Mouse (Mus musculus) gastrocnemius, adult 2 months (tissue): ENCODE results near the gene Fam133b. TPM values are rescaled to one million over a fixed set of nuclear protein-coding genes. Genes with fewer than 3 reads are reported as not detected.

ENCODE experiments used
- DNase-seq: peaks from one replicate; pipeline ENCODE4 v3.0.0; 2022
- H3K27ac ChIP-seq: fragments of 200-600 bp; 2 replicates; pipeline ENCODE4 v1.8.1; 2022; ENCODE audit warnings: mild to moderate bottlenecking
- H3K4me3 ChIP-seq: fragments of 200-600 bp; 2 replicates; pipeline ENCODE4 v1.8.1; 2022; ENCODE audit warnings: mild to moderate bottlenecking, moderate library complexity
- CTCF ChIP-seq: fragments of 200-600 bp; IDR thresholded peaks from 2 replicates; pipeline ENCODE4 v1.8.1; 2022; ENCODE audit warnings: antibody characterized with exemption, mild to moderate bottlenecking, moderate library complexity
- intact Hi-C: fragments of 180-260 bp; cut with DNase I; formaldehyde crosslinking; loops from one replicate; pipeline ENCODE4 v1.15.1; 2025
- long read RNA-seq, 2 experiments: library from polyadenylated mRNA; stranded (forward); transcript quantifications; one replicate each; pipeline ENCODE4 v2.0.0; 2021
- total RNA-seq, 2 experiments: library from RNA; stranded (reverse); gene quantifications; 2 replicates each; pipeline ENCODE4 v1.2.3; 2021

Fam133b gene
- 10 to 100 TPM; 14.5 to 15.7 TPM for total RNA-seq
- long read RNA-seq, experiment 1, transcript Fam133b-201 (11 exons, 1,491 nt), result major isoform, 11 of 13 reads
- long read RNA-seq, experiment 1, partial matches to known transcripts, result 0 of 13 reads
- long read RNA-seq, experiment 1, other reads (novel, unspliced or antisense), result 2 of 13 reads
- long read RNA-seq, experiment 2, transcript Fam133b-201 (11 exons, 1,491 nt), result major isoform, 6 of 12 reads
- long read RNA-seq, experiment 2, partial matches to known transcripts, result 2 of 12 reads
- long read RNA-seq, experiment 2, other reads (novel, unspliced or antisense), result 3 of 12 reads

DNA sequence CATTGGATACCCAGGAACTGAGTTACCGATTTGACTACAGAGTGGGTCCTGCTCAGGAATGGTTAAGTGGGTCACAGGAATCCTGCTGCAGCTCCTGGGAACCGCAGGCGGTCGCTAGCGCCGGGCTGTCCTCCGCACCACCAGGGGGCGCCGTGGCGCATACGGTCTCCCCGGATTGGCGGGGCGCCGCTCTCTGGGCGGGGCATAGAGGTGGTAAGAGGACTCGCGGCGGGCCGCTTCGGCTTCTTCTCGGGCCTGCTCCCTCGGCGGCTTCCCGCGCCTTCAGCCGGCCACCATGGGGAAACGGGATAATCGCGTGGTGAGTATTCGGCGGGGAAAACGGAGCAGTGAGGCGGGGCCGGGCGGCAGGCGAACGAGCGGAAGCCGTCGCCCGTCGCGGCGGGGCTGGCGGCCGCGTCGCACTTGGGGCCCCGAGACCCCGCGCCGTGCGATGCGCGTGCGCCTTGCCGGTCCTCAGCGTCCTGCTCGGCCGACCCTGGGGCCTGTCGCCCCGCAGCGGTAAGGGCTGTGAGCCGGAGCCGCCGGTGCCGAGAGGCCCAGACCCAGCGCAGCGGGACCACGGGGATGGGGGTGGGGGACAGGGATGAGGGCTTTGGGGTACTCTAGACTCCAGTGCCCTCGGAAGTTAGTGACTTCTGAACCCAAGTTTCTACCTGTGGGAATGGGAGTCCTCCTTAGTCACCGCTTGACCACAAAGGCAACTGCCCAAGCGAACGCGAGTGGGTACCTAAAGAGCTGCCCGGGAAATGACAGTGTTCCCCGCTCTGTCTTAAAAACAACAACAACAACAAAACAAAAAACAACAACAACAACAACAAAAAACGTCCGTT lies at the start of gene Fam133b:
Gene Fam133b (plus strand): TSS at position 205 of the 851 bp plus-strand sequence.
- intact Hi-C loops, result loop anchor here (10.0 kb wide), 1 partner anchor 399 kb away; no protein-coding TSS in a partner anchor
- Histone ChIP-seq H3K27ac (peak within 1 kb of the TSS; percentile 97), H3K4me3 (peak within 1 kb of the TSS; percentile 99)
- TF ChIP-seq CTCF, result no peak; the same call in 1 of the 2 replicates
- peak; percentile 98 for DNase-seq

DNA sequence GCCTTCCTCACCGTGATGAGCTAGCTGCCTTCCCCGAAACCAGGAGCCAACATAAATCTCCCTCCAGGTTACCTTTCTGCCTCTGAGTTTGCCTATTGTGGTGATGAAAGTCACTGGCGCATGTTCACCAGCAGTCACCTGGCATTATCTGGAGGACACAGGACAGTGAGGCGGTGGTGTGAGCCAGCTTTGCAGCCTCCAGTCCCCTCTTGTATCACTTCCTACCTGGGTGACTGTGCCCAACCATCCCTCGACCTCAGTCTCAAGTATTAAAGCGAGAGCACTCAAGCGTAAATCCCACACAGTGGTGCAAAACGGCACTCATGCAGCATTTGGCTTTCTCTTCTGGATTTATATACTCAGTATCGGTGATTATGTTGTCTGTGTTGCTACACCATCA lies 49.7 kb upstream of the Fam133b start:
- no peak for DNase-seq
- TF ChIP-seq CTCF, result no peak
- H3K27ac ChIP-seq, result no peak overlapping the region
- intact Hi-C loops, result no loop called here
- H3K4me3 ChIP-seq, result no peak overlapping the region

DNA sequence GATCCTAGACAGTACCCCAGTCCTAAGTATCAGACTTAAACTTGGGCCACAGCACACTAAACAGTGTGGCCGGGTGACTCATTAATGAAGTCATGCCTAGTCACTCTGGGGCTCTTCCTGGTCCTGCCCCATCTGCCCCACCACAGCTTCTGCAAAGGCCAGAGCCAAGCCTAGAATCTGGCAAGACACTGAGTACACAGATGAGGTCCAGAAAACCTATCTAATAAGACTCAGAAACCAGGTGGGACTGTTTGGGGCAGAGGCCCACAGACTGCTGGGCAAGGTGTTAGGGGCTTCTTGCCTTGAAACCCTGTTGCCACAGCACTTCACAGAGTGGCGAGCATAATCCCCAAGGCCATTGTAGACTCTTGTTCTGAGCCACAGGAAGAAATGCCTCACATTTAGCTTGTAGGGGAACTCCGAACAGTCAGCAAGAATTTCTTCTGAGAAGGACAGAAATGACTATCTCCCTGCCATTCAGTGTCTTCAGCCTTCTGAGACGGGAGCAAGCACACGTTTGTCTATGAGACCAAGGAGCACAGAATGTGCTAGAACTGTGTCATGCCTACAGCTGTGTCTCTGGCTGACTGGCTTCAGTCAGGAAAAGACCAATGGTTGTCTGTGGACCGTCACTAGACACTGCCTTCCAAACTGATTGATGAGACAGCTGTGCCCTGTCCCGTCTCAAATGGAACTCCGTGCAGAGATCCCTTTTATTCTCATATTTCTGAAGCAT lies 49.0 kb upstream of the Fam133b start:
- DNase-seq, result no peak
- intact Hi-C loops, result no loop called here
- H3K4me3 ChIP-seq, result no peak overlapping the region
- no peak overlapping the region for H3K27ac ChIP-seq
- no peak for TF ChIP-seq CTCF

DNA sequence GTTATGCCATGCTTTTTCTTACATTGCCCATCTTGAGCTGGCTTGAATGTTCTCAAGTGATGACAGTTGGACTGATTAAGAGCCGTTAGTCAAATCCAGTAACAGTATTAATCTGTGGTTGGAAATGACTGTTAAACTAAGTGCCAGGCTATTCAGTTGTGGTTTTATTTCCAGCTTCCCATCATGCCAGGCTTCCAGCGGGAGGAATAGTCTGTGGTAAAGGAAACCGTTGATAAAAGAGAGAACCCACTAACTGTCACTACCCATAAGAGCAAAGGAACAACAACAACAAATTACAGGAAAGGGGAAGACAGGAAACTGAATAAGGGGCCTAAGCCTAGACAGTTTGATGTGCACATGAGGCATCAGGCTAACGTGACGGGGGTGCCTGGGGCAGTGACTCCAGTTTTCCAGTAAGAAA lies 46.1 kb upstream of the Fam133b start:
- TF ChIP-seq CTCF, result no peak
- intact Hi-C loops, result no loop called here
- no peak overlapping the region for H3K27ac ChIP-seq
- no peak for DNase-seq
- no peak overlapping the region for H3K4me3 ChIP-seq

DNA sequence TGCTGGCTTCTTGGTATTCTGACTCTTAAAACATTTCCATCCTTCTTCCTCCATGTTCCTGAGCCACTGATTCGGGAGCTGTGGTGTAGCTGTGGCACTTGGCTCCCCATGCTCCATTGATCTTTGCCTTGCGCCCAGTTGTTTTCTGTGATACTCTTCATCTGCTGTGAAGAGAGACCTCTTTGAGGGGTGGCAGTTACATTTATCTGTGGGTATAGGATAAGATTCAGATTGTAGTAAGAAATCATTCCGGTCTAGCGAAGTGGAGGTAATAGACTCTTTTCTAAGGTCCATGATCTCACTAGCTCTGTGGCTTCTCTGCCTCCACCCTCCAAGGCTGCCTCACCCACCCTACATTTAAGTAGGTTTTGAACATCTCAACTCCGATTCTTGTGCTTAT lies 43.3 kb upstream of the Fam133b start:
- TF ChIP-seq CTCF, result no peak
- Histone ChIP-seq H3K27ac (no peak overlapping the region), H3K4me3 (no peak overlapping the region)
- DNase-seq, result no peak
- intact Hi-C loops, result no loop called here

DNA sequence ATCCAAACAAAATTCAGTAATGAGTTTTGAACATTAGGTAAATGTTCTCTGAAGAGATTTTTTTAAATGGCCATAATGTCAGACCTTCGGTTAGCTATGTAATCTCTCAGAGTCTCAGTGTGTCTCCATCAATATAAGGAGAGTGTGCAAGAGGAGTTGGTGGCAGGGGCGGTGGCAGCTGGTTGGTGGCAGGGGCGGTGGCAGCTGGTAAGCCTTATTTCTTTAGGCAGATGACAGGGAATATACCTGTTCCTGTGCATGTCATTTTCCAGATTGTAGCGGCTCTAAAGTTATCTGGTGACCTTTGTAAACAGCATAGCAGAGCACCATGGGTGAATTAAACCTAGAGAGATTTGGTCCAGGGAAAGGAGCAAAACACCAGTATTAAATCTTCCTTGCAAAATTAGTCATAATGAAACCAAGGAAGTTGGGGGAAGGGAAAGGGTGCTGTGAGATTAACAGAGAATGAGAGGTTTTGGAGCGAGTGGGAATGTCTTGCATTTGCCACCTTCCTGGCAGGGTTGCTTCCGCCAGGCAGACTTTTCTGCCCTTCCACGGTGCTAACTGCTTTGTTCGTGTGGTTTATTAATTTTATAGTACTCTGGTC lies 42.6 kb upstream of the Fam133b start:
- H3K27ac ChIP-seq, result peak overlapping the region; percentile 76
- DNase-seq, result no peak
- H3K4me3 ChIP-seq, result peak overlapping the region; percentile 50
- intact Hi-C loops, result no loop called here
- TF ChIP-seq CTCF, result no peak

DNA sequence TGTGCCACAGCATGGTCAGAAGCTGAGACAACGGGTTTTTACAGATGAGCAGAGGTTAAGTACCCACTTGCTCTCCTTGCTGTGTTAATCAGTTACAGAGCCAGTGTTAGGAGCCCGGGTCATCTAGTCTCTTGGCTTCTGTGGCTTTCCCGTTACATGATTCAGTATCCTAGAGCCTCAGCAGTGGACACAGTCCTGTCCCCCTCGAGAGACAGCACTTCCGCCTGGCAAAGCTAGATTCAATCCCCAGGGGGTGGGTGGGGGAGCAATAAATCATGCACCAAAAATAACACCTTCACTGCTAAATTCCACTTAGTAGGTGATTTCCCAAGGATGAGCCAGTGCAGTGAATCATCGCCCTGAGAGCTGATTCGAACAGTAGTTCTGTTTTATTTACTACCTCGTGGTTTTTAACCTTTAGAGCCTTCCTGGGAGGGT lies 42.0 kb upstream of the Fam133b start:
- Histone ChIP-seq H3K4me3 (peak overlapping the region; percentile 50), H3K27ac (peak overlapping the region; percentile 76)
- DNase-seq, result peak; percentile 48
- intact Hi-C loops, result no loop called here
- no peak for TF ChIP-seq CTCF

DNA sequence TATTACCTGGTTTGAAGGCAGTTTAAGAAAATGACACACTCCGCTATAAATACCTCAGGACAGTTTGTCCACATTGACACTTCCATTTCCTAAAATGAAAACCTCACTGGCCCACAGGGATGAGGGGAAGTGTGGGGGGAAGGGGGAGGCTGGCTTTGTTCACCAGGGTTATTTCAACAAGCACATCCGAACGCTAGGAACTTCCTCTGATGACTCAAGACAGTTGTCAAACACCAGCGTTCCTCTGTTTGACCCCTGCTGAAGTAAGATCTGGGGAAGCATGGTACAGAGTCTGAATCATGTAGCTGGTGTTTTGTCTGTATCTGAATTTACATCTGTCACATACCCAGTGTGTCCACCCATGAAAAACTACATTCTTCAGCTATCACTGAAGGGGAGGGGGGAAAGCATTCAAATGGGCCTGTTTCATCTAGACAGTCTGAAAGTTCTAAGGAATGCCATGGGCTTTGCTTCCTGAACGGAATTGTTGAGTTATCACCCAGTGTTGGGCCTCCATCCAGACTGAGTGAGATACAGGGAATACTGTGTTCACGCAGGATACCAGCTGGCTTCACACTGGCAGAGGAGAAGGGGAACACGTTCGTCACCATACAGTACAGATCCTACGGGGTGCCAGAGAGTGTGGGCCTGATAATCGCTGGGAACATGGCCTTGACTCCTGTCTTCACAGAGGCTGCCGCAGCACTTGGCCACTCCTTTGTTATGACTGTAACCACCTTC lies 40.9 kb upstream of the Fam133b start:
- intact Hi-C loops, result no loop called here
- Histone ChIP-seq H3K4me3 (peak overlapping the region; percentile 50; the same call in 1 of the 2 replicates), H3K27ac (peak overlapping the region; percentile 76)
- TF ChIP-seq CTCF, result no peak
- DNase-seq, result peak; percentile 58

DNA sequence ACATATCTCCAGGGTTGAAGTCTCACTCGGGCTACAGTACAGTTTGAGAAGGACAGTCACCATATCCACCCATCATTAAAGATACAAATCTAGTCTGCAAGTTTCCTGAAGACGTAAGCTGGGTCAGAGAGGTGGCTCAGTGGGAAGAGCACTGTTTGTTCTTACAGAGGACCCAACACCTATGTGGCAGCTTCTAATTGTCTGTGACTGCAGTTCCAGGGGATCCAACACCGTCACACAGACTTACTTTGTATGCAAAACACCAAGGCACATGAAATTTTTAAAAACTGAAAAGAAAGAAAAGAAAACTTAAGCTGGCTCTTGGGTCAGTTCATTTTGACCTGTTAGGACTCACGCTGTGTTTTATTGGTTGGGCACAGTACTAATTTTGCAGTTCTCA lies 40.3 kb upstream of the Fam133b start:
- no peak for DNase-seq
- Histone ChIP-seq H3K27ac (peak overlapping the region; percentile 76), H3K4me3 (no peak overlapping the region)
- intact Hi-C loops, result no loop called here
- no peak for TF ChIP-seq CTCF

DNA sequence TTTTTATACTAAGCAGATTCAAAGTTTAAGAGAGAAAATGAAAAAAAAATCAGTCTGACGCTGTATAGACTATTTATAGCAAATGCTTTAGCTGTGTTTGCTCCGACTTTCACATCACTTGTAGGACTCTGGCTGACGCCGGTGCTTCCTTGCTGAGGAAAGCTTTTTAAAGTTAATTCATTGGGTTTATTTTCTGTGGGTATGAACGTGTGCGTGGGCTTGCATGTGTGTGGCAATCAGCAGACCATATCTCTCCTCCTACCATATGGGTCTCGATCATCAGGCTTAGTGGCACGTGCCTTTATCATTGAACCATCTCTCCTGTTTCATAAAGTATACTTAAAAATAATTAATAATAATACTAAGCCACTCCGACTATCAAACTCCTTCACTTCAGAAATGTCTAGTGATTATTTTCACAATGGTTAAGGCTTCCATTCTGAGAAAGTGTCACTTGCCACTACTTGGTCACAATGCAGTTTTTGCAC lies 39.8 kb upstream of the Fam133b start:
- Histone ChIP-seq H3K27ac (no peak overlapping the region), H3K4me3 (no peak overlapping the region)
- no peak for TF ChIP-seq CTCF
- no peak for DNase-seq
- intact Hi-C loops, result no loop called here

DNA sequence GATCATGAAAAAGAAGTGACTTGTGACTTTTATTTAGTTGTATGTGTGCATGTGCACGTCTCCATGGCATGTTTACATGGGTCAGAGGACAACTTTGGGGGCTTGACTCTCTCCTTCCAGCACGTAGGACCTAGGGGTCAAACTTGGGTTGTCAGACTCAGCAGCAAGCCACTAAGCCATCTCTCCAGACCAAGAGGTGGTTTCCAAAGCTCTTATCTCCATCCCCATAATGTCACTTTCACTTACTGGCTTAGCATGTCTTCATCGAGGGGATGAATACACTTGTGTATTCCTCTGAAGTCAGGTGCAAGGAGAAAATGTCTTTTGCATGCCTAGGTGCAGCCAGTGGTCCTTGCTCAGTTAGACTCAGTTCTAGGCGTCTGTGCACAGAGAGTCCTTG lies 39.2 kb upstream of the Fam133b start:
- no peak for TF ChIP-seq CTCF
- H3K27ac ChIP-seq, result no peak overlapping the region
- DNase-seq, result no peak
- H3K4me3 ChIP-seq, result no peak overlapping the region
- intact Hi-C loops, result no loop called here
